Mouse (Mus musculus) heart, postnatal 0 days (tissue): Measurements from ENCODE around the gene Bscl2. TPM values are rescaled to one million over a fixed set of nuclear protein-coding genes. Genes with fewer than 3 reads are reported as not detected.
A peak's percentile ranks its signal among the peaks of the same experiment; 100 is the strongest.
"Not testable (repeated sequence)": the region's sequence is repeated elsewhere in the genome, so short reads cannot be mapped to it uniquely, and the experiment has no call there.

ENCODE experiments used
- ATAC-seq: fragments of 200-750 bp; cut with Nextera tagmentation; 2 replicates; pipeline ENCODE4 v1.8.0; 2017; ENCODE audit warnings: low read depth, moderate number of reproducible peaks, moderate library complexity; ENCODE audit not compliant: insufficient read depth
- DNase-seq: peaks from one replicate; pipeline ENCODE4 v3.0.0-alpha.2; 2016; ENCODE audit warnings: low spot score
- H3K27ac ChIP-seq: fragments of 300-500 bp; sonication (generic); 2 replicates; pipeline ENCODE4 v1.5.1; 2014; ENCODE audit warnings: low read depth, mild to moderate bottlenecking
- H3K27me3 ChIP-seq: fragments of 300-500 bp; sonication (generic); 2 replicates; pipeline ENCODE4 v1.6.1; 2014; ENCODE audit warnings: low read length, mixed read lengths; ENCODE audit not compliant: control insufficient read depth, insufficient read depth
- H3K36me3 ChIP-seq: fragments of 300-500 bp; sonication (generic); replicated peaks from 2 replicates; pipeline ENCODE4 v1.6.1; 2014; ENCODE audit warnings: low read length, mixed read lengths; ENCODE audit not compliant: control insufficient read depth, insufficient read depth
- H3K4me1 ChIP-seq: fragments of 300-500 bp; sonication (generic); 2 replicates; pipeline ENCODE4 v1.6.1; 2014; ENCODE audit warnings: antibody characterized with exemption; ENCODE audit not compliant: control insufficient read depth, insufficient read depth
- H3K4me2 ChIP-seq: fragments of 300-500 bp; sonication (generic); 2 replicates; pipeline ENCODE4 v1.6.1; 2014; ENCODE audit warnings: low read depth, mild to moderate bottlenecking, low read length, moderate library complexity
- H3K4me3 ChIP-seq: fragments of 300-500 bp; sonication (generic); 2 replicates; pipeline ENCODE4 v1.5.1; 2014; ENCODE audit warnings: low read depth, low read length
- H3K9ac ChIP-seq: fragments of 300-500 bp; sonication (generic); replicated peaks from 2 replicates; pipeline ENCODE4 v1.6.1; 2014; ENCODE audit warnings: low read depth, low read length, mixed read lengths
- H3K9me3 ChIP-seq: fragments of 300-500 bp; sonication (generic); replicated peaks from 2 replicates; pipeline ENCODE4 v1.6.1; 2016; ENCODE audit warnings: low read length; ENCODE audit not compliant: control insufficient read depth
- CTCF ChIP-seq: IDR thresholded peaks from 2 replicates; pipeline ENCODE4 v1.5.1; 2016; ENCODE audit warnings: antibody characterized with exemption, control low read depth, low read depth
- EP300 ChIP-seq: IDR thresholded peaks from 2 replicates; pipeline ENCODE4 v1.6.1; 2016; ENCODE audit warnings: antibody characterized with exemption, low read depth
- WGBS: fragments of 180-500 bp; shearing (Covaris S2); extraction: QIAGEN DNeasy Blood & Tissue Kit; methylation state at CpG from one replicate; pipeline ENCODE4 v1.1.7; 2014; 5-methylcytosine and 5-hydroxymethylcytosine counted together
- polyA plus RNA-seq: library from polyadenylated mRNA; unstranded; fragments of >200 nt; fragmentation: Nextera tagmentation; extraction: Ambion mirVana; gene quantifications from 2 replicates; pipeline ENCODE4 v1.2.1, GENCODE M21; 2015
- total RNA-seq: library from RNA; depleted of rRNA; stranded (reverse); fragments of >200 nt; gene quantifications from 2 replicates; pipeline ENCODE4 v1.2.3, GENCODE M21; 2014; ENCODE audit warnings: low replicate concordance

The Bscl2 gene
- total and polyA plus RNA-seq, 2 experiments from 2014 or later = 32.1 to 54.2 TPM

DNA sequence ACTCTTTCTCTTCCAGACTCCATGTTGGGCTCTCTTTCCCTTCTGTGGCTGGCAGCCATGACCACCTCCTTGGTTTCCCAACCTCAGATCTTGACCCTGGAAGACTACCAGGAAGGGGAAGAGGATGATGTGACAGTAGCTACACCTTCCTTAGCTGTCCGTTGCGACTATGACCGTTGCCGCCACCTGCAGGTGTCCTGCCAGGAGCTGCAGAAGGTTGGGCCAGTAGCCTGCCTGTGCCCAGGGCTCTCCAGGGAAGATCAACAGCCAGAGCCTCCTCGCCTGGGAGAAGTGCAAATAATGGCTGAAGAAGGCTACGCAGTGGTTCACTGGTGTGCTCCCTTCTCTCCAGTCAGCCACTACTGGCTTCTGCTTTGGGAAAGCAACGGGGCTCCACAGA, 14.4 kb downstream of the Bscl2 start:
- Histone ChIP-seq H3K4me1 (no peaks in the 10 kb centered on the region), H3K9ac (no peak overlapping the region), H3K27me3 (no peaks in the 10 kb centered on the region), H3K4me2 (no peak overlapping the region), H3K4me3 (no peak overlapping the region), H3K36me3 (peaks cover 21% of the 10 kb centered on the region), H3K27ac (no peak overlapping the region), H3K9me3 (no peaks in the 10 kb centered on the region)
- DNase-seq = no peak
- no peak for TF ChIP-seq CTCF
- TF ChIP-seq EP300 = no peak
- ATAC-seq = no peak
- WGBS = 60% methylated on average over 7 of the region's 7 CpGs

DNA sequence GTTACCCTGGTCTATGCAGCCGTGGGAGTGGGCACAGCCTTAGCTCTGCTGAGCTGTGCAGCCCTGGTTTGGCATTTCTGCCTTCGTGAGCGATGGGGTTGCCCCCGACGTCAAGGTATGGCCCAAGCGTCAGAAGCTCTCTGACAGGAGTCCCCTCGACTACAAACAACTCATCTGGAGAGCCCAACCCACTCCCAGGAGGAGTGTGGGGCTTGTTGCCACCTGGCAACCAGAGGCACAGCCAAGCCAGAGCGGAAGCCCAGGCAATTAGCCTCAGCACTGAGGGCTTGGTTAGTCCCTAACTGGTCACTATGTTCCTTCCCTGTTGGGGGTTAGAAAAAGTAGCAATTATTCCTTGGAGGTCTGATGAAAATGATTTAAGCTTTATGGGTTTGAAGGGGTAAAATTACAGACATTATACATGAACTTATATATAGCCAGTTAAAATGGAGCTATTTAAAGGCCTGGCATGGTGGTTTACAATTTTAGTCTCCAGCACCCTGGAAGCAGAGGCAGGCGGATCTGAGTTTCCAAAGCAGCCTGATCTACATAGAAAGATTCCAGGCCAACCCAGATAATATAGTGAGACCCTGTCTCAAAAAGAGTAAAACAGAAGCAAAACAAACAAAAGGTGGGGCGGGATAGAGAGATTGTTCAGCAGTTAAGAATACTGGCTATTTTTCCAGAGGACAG, 15.1 kb downstream of the Bscl2 start:
- DNase-seq = no peak
- H3K9me3 ChIP-seq = no peaks in the 10 kb centered on the region
- no peak overlapping the region for H3K4me2 ChIP-seq
- peaks cover 13% of the 10 kb centered on the region for H3K36me3 ChIP-seq
- WGBS = 54% methylated on average over 10 of the region's 10 CpGs
- no peaks in the 10 kb centered on the region for H3K4me1 ChIP-seq
- no peak overlapping the region for H3K27ac ChIP-seq
- no peaks in the 10 kb centered on the region for H3K27me3 ChIP-seq
- ATAC-seq = no peak
- TF ChIP-seq EP300 = no peak
- TF ChIP-seq CTCF = no peak
- H3K9ac ChIP-seq = no peak overlapping the region
- H3K4me3 ChIP-seq = no peak overlapping the region

DNA sequence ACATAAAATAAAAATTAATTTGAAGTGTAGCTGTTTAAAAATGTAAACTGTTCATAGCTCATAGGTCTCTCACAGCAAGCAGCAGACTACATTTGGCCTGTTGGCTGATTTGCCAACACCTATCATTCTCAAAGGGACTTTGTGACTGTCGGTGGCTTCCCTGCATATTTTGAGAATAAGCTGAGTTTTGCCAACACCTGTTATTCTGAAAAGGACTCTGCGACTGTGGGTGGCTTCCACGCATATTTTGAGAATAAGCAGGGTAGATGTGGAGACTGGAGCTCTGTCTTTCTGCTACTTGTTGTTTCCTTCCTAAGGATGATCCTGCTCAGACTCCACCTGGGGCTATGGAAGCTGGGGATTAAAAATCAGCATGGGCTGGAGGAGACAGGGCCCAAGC, 15.8 kb downstream of the Bscl2 start:
- Histone ChIP-seq H3K27ac (no peak overlapping the region), H3K36me3 (peaks cover 6% of the 10 kb centered on the region; the same call in 1 of the 2 replicates), H3K9ac (no peak overlapping the region), H3K9me3 (no peaks in the 10 kb centered on the region), H3K4me3 (no peak overlapping the region), H3K4me2 (no peak overlapping the region), H3K27me3 (no peaks in the 10 kb centered on the region), H3K4me1 (no peaks in the 10 kb centered on the region)
- ATAC-seq (no peak), DNase-seq (no peak)
- TF ChIP-seq CTCF = no peak
- no peak for TF ChIP-seq EP300
- 76% methylated on average over 3 of the region's 3 CpGs for WGBS

DNA sequence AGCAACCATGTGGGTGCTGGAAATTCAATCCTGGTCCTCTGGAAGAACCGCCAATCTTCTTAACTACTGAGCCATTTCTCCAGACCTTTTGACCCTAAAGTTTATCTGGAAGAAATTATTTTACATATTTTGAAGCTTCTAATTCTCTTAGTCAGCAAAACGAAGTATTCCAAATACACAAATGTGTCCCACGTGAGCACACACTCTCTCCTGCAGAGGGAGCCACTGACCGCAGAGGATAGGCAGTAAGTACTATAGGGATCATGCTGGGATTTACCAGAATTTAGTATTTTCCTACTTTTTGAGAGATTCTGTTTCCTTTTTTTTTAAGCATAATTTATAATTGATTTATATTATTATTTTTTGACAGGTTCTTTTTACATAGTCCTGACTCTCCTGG, 20.4 kb downstream of the Bscl2 start:
- Histone ChIP-seq H3K9me3 (no peaks in the 10 kb centered on the region), H3K4me3 (no peak overlapping the region), H3K4me2 (no peak overlapping the region), H3K36me3 (no peaks in the 10 kb centered on the region), H3K27ac (no peak overlapping the region), H3K9ac (no peak overlapping the region), H3K4me1 (no peaks in the 10 kb centered on the region), H3K27me3 (no peaks in the 10 kb centered on the region)
- DNase-seq = no peak
- WGBS = 42% methylated on average over 4 of the region's 4 CpGs
- TF ChIP-seq CTCF = peak; percentile 61
- TF ChIP-seq EP300 = no peak
- ATAC-seq = no peak

DNA sequence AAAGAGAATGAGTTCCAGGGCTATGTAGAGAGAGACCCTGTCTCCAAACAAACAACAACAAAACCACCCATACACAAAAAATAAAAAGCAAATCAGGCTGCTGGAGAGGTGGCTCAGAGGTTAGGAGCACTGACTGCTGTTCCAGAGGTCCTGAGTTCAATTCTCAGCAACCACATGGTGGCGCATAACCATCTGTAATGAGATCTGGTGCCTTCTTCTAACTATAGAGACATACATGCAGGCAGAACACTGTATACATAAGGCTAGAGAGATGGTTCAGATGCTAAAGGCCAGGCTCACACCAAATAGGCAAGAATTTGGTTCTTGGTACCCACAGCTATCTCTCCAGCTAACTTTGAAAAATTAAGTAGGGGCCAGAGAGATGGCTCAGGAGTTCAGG, 21.8 kb downstream of the Bscl2 start:
- TF ChIP-seq EP300 (no peak), CTCF (peak; percentile 37)
- H3K27ac ChIP-seq = no peak overlapping the region
- H3K4me2 ChIP-seq = no peak overlapping the region
- no peak for ATAC-seq
- no peak overlapping the region for H3K4me3 ChIP-seq
- no peaks in the 10 kb centered on the region for H3K4me1 ChIP-seq
- no peaks in the 10 kb centered on the region for H3K36me3 ChIP-seq
- no peaks in the 10 kb centered on the region for H3K9me3 ChIP-seq
- DNase-seq = no peak
- WGBS = 24% methylated on average over 1 of the region's 1 CpGs
- no peaks in the 10 kb centered on the region for H3K27me3 ChIP-seq
- no peak overlapping the region for H3K9ac ChIP-seq

DNA sequence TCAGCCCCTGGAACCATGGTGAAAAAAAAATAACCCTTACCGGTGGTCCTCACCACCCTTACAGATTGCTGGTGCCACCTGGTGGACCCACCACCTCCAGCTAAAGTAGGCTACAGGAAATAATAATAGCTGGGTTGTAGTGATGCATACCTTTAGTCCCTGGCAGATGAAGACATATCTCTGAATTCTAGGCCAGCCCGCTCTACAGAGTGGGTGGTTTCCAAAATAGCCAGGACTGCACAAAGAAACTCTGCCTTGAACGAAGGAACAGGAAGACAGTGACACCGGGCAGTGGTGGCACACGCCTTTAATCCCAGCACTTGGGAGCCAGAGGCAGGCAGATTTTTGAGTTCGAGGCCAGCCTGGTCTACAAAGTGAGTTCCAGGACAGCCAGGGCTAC, 27.0 kb downstream of the Bscl2 start:
- Histone ChIP-seq H3K4me3 (no peak overlapping the region), H3K4me1 (no peaks in the 10 kb centered on the region), H3K9ac (no peak overlapping the region), H3K9me3 (no peaks in the 10 kb centered on the region), H3K36me3 (no peaks in the 10 kb centered on the region), H3K4me2 (no peak overlapping the region), H3K27me3 (no peaks in the 10 kb centered on the region), H3K27ac (no peak overlapping the region)
- TF ChIP-seq EP300 = no peak
- no peak for TF ChIP-seq CTCF
- no peak for ATAC-seq
- DNase-seq = no peak
- WGBS = 71% methylated on average over 6 of the region's 6 CpGs

DNA sequence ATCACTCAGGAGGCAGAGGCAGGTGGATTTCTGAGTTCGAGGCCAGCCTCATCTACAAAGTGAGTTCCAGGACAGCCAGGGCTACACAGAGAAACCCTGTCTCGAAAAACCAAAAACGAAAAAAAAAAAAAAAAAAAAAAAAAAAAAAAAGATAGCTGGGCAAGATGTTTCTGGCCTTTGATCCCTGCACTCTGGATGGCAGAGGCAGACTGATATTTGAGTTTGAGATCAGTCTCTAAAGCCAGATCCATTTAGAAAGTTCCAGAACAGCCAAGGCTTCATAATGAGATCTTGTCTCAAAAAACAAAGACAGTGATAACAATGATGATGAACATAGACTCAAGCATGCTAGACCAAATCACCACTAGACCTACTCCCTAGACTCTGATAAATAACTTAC, 33.1 kb downstream of the Bscl2 start:
- Histone ChIP-seq H3K4me2 (peak overlapping the region; percentile 79), H3K9ac (peak overlapping the region; percentile 92; the same call in 1 of the 2 replicates), H3K27ac (peak overlapping the region; percentile 85), H3K36me3 (peaks cover 21% of the 10 kb centered on the region), H3K4me3 (peak overlapping the region; percentile 71)
- DNase-seq, H3K27me3 ChIP-seq, H3K9me3 ChIP-seq, ATAC-seq, H3K4me1 ChIP-seq: not testable (repeated sequence)
- 72% methylated on average over 2 of the region's 3 CpGs for WGBS
